Comparison of ENCODE assay signal across 16 mouse cellular contexts in genomic region chr14:16713773-16714172, GRCm38 (mm10).
"Had no signal": no experiment of that assay in that cellular context is flagged by ENCODE, and none has a peak within 500 bp of the region (broad histone marks: within the 10 kb centered on the region; RNA-seq: fewer than 3 reads in every experiment).

No protein-coding gene starts in this region.

- H3K4me3 ChIP-seq: kidney, embryonic 15.5 days; limb, embryonic 10.5 days; limb, embryonic 13.5 days; liver, embryonic 12.5 days; liver, embryonic 15.5 days; lung, embryonic 15.5 days; megakaryocyte, embryonic 14.5 days; midbrain, embryonic 12.5 days had no signal

- H3K9ac ChIP-seq: kidney, embryonic 15.5 days; limb, embryonic 13.5 days; liver, embryonic 12.5 days; liver, embryonic 15.5 days; lung, embryonic 15.5 days; midbrain, embryonic 12.5 days had no signal

- H3K4me1 ChIP-seq: kidney, embryonic 15.5 days; limb, embryonic 13.5 days; liver, embryonic 12.5 days; liver, embryonic 15.5 days; lung, embryonic 15.5 days; midbrain, embryonic 12.5 days had no signal

- H3K36me3 ChIP-seq: kidney, embryonic 15.5 days; limb, embryonic 10.5 days; limb, embryonic 13.5 days; liver, embryonic 12.5 days; liver, embryonic 15.5 days; lung, embryonic 15.5 days; midbrain, embryonic 12.5 days had no signal

- H3K4me2 ChIP-seq: kidney, embryonic 15.5 days; limb, embryonic 13.5 days; liver, embryonic 12.5 days; liver, embryonic 15.5 days; lung, embryonic 15.5 days; midbrain, embryonic 12.5 days had no signal

- H3K27me3 ChIP-seq: kidney, embryonic 15.5 days; limb, embryonic 13.5 days; liver, embryonic 12.5 days; liver, embryonic 15.5 days; lung, embryonic 15.5 days; megakaryocyte, embryonic 14.5 days; midbrain, embryonic 12.5 days had no signal

- H3K27ac ChIP-seq: kidney, embryonic 15.5 days; limb, embryonic 10.5 days; limb, embryonic 13.5 days; liver, embryonic 12.5 days; liver, embryonic 15.5 days; lung, embryonic 15.5 days; midbrain, embryonic 12.5 days had no signal

- DNase-seq: kidney, adult 8-10 months; kidney, postnatal 10 days; kidney, postnatal 36 days; liver; lung, postnatal 10 days; lung, postnatal 36 days; thymus, adult 18-20 months; thymus, postnatal 36 days had no signal

- ATAC-seq: liver, embryonic 12.5 days had no signal

- H3K9me3 ChIP-seq: kidney, embryonic 15.5 days; limb, embryonic 10.5 days; limb, embryonic 13.5 days; liver, embryonic 12.5 days; liver, embryonic 15.5 days; lung, embryonic 15.5 days; midbrain, embryonic 12.5 days had no signal
